ENCODE assay signal across 15 mouse cellular contexts in the genomic region with DNA sequence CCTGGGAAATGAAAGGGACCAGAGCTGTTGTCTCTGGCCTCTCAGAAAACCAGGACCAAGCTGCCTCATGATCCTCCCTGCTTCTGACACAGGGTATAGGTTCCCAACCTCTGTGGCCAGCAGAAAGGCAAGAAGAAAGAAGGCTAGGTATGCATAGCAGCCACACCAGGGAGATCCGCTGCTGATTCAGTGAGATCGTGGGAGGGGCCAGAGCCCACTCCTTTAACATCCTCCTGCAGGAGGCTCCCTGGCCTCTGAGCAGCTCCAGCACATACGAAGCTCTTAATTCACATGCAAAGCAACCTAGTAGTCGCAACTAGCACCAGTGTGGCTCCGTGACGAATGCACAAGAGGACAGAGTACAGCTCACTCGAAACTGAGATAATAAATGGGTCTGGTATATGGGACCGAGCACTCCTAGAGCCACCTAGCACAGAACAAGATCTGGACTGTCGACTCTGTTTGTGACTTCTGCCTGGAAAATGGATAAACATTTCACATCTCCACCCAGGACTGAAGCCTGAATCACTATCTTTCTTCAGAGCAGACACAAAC.
A peak's percentile ranks its signal among the peaks of the same experiment; 100 is the strongest.
DNase-seq lines count a peak whose midpoint lies in the region; ATAC-seq lines count a peak whose summit lies in the region.
"Had no signal": no experiment of that assay in that cellular context is flagged by ENCODE, and none has a peak within 500 bp of the region (broad histone marks: within the 10 kb centered on the region; RNA-seq: fewer than 3 reads in every experiment).

No protein-coding gene starts in this region.

- peaks cover 3% of the 10 kb centered on the region; the same call in 1 of the 2 replicates for H3K4me1 ChIP-seq in embryonic facial prominence, embryonic 11.5 days (ENCODE audit: control insufficient read depth, insufficient read depth, low read length)
- peaks cover 34% of the 10 kb centered on the region for H3K4me1 ChIP-seq in midbrain, embryonic 13.5 days (replicated peaks)

- H3K4me3 ChIP-seq in embryonic facial prominence, embryonic 11.5 days (ENCODE audit: low read depth, low read length) = no peak overlapping the region
- H3K4me3 ChIP-seq in midbrain, embryonic 13.5 days (replicated peaks) = no peak overlapping the region
- H3K4me3 ChIP-seq: erythroblast, embryonic 14.5 days; limb, embryonic 15.5 days had no signal

- WGBS in embryonic facial prominence, embryonic 11.5 days = 50% methylated on average over 9 of the region's 9 CpGs
- WGBS in midbrain, embryonic 13.5 days = 20% methylated on average over 9 of the region's 9 CpGs

- no peak for ATAC-seq in embryonic facial prominence, embryonic 11.5 days (replicated peaks; ENCODE audit: insufficient number of reproducible peaks, low FRiP score, low TSS enrichment, low read depth)
- ATAC-seq in midbrain, embryonic 13.5 days = peak; percentile 65

- H3K36me3 ChIP-seq in embryonic facial prominence, embryonic 11.5 days (replicated peaks; ENCODE audit: control insufficient read depth, insufficient read depth, low read depth, low read length) = no peaks in the 10 kb centered on the region
- H3K36me3 ChIP-seq in midbrain, embryonic 13.5 days = no peaks in the 10 kb centered on the region
- H3K36me3 ChIP-seq: limb, embryonic 15.5 days had no signal

- DNase-seq in heart, adult 11 months = peak; percentile 76
- DNase-seq in heart, adult 18-20 months = no peak
- DNase-seq in MN1 (ENCODE audit: low spot score) = peak; percentile 27
- DNase-seq in embryonic facial prominence, embryonic 11.5 days (ENCODE audit: low spot score) = peak; percentile 3
- DNase-seq in left cerebral cortex, postnatal 14 days (ENCODE audit: low spot score in 2 of 2) = no peak
- DNase-seq in left cerebral cortex, postnatal 10 days (ENCODE audit: extremely low spot score in 1 of 2, low spot score in 2 of 2) = no peak
- DNase-seq in cerebellum, postnatal 14 days = no peak
- DNase-seq: cerebellum, adult 11-12 months; heart, postnatal 10 days; kidney, adult 11 months; lung, embryonic 14.5 days; thymus, adult 2 months had no signal

- H3K4me2 ChIP-seq in embryonic facial prominence, embryonic 11.5 days (ENCODE audit: low read depth, low read length) = no peak overlapping the region
- no peak overlapping the region for H3K4me2 ChIP-seq in midbrain, embryonic 13.5 days (replicated peaks)
- H3K4me2 ChIP-seq: limb, embryonic 15.5 days; lung, embryonic 14.5 days had no signal

- H3K9me3 ChIP-seq in embryonic facial prominence, embryonic 11.5 days (replicated peaks; ENCODE audit: control insufficient read depth, low read length) = no peaks in the 10 kb centered on the region
- H3K9me3 ChIP-seq in midbrain, embryonic 13.5 days = no peaks in the 10 kb centered on the region
- H3K9me3 ChIP-seq: limb, embryonic 15.5 days had no signal

- no peaks in the 10 kb centered on the region for H3K27me3 ChIP-seq in embryonic facial prominence, embryonic 11.5 days (ENCODE audit: control insufficient read depth, insufficient read depth, low read length)
- no peaks in the 10 kb centered on the region for H3K27me3 ChIP-seq in midbrain, embryonic 13.5 days
- H3K27me3 ChIP-seq: limb, embryonic 15.5 days had no signal

- no peak overlapping the region for H3K9ac ChIP-seq in embryonic facial prominence, embryonic 11.5 days (replicated peaks; ENCODE audit: low read length)
- peak overlapping the region; percentile 52 for H3K9ac ChIP-seq in midbrain, embryonic 13.5 days (replicated peaks)
- H3K9ac ChIP-seq: limb, embryonic 15.5 days; lung, embryonic 14.5 days had no signal

- no peak overlapping the region for H3K27ac ChIP-seq in embryonic facial prominence, embryonic 11.5 days (replicated peaks; ENCODE audit: low read depth, low read length)
- H3K27ac ChIP-seq in midbrain, embryonic 13.5 days = peak overlapping the region; percentile 51
- H3K27ac ChIP-seq: limb, embryonic 15.5 days had no signal

- intact Hi-C loops in left cerebral cortex, postnatal 14 days (cut with DNase I) = loop anchor here (10.0 kb wide), 1 partner anchor 559 kb away; no protein-coding TSS in a partner anchor
- intact Hi-C loops in left cerebral cortex, postnatal 10 days (cut with DNase I) = no loop called here

Comparison
In these comparisons a context has a peak if more than half of its experiments do, and no peak if none do; other contexts are left out.
1. DNase-seq: peak in heart, adult 11 months (single experiment), MN1 (single experiment) and embryonic facial prominence, embryonic 11.5 days (single experiment); none in heart, adult 18-20 months (0 of 2), left cerebral cortex, postnatal 14 days (0 of 2), left cerebral cortex, postnatal 10 days (0 of 2) and cerebellum, postnatal 14 days (0 of 2).